Mouse (Mus musculus) left cerebral cortex, postnatal 25 days (tissue): Measurements from ENCODE around the gene Cyp26b1. TPM values are rescaled to one million over a fixed set of nuclear protein-coding genes. Genes with fewer than 3 reads are reported as not detected.

ENCODE experiments used
- DNase-seq, 2 experiments: peaks; one replicate each; pipeline ENCODE4 v3.0.0; 2022; ENCODE audit warnings: low spot score in 2 of 2, mixed read lengths in 1 of 2
- intact Hi-C: fragments of 180-260 bp; cut with DNase I; formaldehyde crosslinking; loops from one replicate; pipeline ENCODE4 v1.15.1; 2025
- total RNA-seq, 2 experiments: library from RNA; stranded (reverse); gene quantifications; 2 replicates each; pipeline ENCODE4 v1.2.3; 2021

Gene Cyp26b1
- total RNA-seq, 2 experiments from 2014 or later = 10.1 TPM

DNA sequence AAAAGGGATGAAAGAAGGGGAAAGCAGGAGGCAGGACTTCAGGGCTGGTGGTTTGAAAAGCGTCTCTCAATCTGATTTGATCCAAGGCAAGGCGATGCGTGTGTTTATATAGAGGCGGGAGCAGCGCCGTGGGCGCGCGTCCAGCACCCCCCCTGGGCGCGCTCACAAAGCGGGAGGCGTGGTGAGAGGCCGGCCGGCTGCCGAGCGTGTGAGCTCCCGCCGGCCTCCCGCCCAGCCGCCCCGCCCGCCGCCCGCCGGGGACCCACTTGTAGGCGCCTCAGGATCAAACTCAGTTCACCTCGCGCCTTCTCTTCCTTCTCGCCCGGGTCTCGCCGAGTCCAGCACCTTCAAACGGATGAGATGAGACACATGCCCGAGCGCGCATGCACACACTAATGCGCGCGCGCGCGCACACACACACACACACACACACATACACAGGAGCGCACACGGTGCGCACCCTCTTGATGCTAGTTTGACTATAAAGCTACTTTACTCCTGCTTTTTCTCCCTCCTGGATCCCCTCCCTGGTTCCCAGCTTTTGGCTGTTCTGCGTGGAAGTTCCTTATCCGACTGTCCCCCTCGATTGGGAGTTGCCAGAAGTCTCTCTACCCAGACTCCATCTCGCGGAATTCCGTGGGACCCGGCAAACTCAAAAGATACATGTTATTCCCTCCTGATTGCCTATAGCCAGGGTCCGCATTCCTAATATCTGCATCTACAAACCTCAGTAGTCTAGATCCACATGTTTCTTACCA lies 4.6 kb downstream of the Cyp26b1 start:
- DNase-seq = peak; percentile 15 to 21

DNA sequence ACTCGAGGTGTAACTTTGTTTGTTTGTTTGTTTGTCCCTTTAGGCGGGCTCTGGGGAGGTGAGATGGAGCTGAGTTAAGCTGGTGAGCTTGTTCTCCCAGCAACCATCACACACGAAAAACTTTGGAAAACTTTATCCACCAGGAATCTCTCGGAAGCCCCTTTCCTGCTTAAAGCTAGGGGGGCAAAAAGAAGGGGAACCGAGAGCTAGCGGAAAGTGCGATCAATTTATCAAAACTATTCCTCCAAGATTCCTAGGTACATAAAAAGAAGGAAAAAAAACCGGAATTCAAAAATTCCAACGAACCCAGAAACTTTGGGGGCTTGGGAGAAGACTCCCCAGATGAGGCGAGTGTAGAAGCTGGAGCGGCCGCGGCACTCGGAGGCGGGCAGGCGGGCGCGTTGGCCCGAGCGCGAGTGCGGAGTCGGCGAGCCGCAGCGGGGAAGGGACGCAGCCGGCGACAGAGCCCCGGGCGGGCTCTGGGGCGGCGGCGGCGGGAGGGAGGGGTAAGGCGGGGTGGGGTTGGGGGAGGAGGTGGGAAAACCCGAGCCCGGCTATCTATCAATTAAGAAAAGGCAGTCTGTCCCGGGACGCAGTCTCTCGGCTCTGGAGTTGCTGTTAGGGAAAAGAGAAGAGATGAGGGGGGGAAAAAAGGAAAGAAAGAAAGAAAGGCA lies 5.3 kb downstream of the Cyp26b1 start:
- intact Hi-C loops = loop anchor here (10.0 kb wide), 1 partner anchor 874 kb away; the partner anchor contains the start of gene Vax2
- DNase-seq = no peak

More for the DNA sequence above, 4.6 kb downstream of the Cyp26b1 start:
- intact Hi-C loops = loop anchor here (10.0 kb wide), 1 partner anchor 874 kb away; the partner anchor contains the start of gene Vax2

DNA sequence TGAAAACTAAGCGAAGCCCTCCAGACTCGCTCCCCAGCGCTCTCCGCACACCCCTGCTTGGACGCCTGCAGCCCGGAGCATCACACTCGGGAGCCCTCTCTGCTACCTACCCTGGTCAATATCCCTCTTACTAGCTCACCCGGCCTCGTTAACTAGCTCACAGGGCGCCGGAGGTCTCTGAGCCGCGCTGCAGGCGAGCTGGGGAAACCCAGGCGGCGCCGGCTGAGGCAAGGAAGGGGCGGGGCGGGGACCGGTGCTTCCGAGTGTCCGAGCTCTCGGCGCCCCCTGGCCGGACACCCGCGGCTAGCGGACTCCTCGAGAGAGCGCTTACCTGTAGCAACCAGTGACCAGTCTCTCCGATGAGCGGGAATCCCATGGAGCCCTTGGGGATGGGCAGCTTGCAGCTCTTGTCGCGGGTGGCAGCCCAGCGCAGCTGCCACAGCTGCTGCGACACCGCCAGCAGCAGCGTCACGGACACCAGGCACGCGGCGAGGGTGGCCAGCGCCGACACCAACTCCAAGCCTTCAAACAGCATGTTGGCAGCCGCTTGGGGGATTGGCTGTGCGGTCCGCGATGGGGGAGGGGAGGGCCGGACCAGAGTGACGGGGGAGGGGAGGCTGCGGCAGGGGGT lies 6.1 kb downstream of the Cyp26b1 start:
- DNase-seq = peak in 1 of 2 experiments; percentile 10
- intact Hi-C loops = loop anchor here (2.0 to 10.0 kb wide), 2 partner anchors 161 to 873 kb away; partner anchors contain the start of gene Vax2

DNA sequence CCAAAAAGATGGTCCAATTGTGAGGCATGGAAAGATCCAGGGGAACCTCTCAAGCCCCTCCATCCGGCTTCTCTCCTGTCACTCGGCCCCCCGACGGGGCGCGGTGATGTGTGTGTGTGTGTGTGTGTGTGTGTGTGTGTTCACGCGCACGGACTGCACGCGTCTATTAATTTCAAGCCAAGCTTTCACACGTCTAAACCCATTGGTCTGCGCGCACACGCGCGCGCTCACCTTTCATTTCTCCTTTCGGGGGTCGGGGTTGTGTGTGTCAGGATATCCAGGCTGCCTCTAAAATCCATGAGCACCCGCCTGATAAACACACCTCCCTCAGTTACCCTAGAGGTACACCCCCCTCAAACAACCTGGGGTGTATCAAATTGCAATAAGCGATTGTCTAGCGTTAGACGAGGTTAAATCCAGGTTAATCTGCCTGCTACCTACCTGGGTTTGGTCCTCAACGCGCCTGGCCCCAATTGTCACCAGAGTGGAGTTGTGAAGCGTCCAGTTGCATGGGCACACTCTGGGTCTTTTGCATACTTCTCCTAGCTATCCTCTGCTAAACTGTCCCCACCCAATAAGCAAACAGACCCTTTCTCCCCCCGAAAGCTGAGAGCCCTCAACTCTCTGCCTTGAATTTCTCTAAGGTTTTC lies 7.0 kb downstream of the Cyp26b1 start:
- DNase-seq = no peak
- intact Hi-C loops = loop anchor here (2.0 to 10.0 kb wide), 2 partner anchors 160 to 872 kb away; partner anchors contain the start of gene Vax2

DNA sequence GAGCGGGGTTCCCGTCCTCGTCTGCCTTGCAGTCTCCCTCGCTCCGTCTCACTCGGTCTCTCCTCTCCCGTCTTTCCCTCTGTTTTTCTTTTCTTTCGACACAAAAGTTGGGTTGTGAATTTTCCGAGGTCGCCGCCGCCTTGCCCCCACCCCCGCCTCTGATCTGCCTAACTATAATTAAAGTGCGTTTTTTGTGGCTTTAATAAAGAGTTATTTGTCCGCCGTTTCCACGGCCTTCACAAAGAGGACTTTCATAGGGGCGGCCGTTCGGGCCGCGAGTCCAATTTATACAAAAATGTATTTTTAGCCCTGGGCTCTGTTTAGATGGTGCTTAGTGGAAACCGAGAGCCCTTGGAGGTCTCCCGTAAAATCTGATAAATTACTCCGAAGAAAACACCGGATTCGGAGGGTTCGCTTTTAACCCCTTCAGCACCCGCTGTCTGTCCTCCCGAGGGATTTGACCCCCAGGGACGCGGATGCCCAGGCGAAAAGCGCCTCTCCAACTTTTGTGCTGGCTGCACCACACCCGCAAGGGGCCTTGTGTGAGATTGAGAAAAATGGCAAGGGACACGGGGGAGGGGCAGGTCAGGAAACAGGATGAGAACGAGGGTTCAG lies 7.9 kb downstream of the Cyp26b1 start:
- DNase-seq = no peak
- intact Hi-C loops = loop anchor here (2.0 to 10.0 kb wide), 2 partner anchors 159 to 871 kb away; partner anchors contain the start of gene Vax2

DNA sequence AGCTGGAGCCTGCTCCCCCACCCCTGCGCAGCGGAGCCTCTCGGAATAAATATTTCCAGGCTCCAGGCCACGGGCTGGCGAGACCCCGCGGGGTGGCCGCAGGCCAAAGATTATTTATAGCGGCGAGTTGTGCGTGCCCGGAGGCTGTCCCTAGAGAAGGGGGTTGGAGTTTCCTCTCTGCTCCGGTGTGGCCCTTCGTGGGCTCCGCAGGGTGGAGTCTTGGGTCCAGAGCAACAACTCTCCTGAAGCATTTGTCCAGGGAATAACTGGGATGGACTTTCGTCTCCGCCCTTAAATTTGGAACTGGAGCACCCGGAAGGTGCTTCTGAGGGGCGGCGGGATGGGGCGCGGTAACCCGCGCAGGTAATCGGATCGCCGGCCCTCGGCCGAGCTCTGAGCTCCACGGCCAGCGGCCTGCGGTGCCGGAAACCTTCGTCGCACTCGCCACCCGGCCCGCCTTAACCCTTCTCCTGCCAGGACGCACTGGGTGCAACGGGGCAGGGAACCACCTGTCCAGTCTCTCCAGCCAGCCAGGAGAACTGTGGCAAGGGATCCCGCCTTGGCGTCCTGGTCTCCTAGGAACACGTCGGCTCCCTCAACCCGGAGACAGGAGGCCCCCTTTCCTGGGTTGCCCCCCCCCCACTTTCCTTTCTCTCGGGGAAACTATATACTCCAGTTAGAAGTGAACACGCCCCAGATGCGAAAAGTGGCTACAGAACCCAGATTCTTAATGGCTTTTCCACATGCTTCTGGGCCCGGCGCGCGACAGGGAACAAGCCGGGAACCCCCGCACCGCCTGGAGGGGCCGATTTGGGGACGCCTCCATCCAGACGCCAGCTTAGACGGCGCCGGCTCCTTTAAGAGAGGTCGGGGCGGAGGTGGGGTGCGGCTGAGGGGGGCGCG lies 8.7 kb downstream of the Cyp26b1 start:
- intact Hi-C loops = loop anchor here (10.0 kb wide), 1 partner anchor 870 kb away; the partner anchor contains the start of gene Vax2
- no peak for DNase-seq

DNA sequence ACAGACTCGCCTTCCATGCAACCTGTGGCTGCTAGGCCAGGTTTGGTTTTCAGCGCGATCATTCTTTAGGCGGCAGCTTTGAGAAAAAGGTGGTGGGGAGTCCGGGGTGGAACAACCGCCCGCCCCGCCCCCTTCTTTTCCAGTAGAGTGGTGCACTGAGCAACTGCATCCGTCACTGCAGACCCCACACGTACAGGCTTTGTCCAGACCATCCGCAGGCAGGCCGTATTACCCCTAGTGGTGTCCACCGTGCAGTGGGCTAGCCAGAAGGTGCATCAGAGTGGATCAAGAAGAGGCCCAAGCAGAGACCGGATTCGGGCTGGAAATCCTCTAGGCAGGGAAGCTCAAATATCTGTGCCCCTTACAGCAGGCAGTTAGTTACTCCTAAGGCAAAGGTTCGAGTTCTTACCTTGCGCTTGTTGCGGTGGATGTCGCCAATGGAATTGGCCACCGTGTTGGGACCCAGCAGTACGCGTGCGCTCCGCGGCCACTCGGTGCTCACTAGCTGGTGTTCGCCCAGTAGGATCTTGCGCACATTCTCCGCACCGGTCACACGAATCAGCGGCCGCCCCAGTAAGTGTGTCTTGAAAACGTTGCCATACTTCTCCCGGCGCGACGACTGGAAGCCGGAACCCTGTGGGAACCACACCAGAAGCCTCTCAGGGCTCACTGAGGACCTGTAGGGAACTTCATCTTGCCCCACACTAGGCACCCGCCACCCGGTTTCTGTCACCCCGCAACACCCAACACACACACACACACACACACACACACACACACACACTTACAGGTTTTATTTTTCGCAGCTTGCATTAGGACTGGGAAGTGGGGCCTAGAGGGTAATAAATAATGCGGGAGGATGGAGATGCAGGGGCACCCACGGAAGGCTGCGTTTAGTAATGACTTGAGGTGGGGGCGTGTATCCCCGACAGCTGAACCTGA lies 9.6 kb downstream of the Cyp26b1 start:
- DNase-seq = peak; percentile 19

DNA sequence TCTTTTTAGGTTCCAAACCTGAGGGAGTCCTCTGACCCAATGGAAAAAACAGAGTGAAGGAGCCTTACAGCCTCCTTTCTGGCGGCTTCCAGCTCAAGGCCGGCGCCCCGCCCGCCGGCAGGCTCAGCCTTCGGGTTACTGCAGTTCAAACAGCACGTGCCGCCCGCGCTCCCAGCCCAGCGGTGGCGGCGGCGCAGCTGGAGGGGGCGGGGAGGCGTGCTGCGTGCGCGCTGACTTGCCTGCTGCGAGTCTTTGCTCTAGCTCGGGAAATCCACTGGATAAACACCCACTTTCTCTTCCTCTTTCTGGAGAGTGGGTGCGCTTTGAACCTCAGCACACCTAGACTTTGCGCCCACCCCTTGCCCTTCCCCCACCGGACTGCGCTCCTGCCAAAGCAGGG lies 10.3 kb downstream of the Cyp26b1 start:
- intact Hi-C loops = loop anchor here (10.0 kb wide), 1 partner anchor 869 kb away; the partner anchor contains the start of gene Vax2

More for the DNA sequence above, 9.6 kb downstream of the Cyp26b1 start:
- intact Hi-C loops = loop anchor here (10.0 kb wide), 1 partner anchor 869 kb away; the partner anchor contains the start of gene Vax2

DNA sequence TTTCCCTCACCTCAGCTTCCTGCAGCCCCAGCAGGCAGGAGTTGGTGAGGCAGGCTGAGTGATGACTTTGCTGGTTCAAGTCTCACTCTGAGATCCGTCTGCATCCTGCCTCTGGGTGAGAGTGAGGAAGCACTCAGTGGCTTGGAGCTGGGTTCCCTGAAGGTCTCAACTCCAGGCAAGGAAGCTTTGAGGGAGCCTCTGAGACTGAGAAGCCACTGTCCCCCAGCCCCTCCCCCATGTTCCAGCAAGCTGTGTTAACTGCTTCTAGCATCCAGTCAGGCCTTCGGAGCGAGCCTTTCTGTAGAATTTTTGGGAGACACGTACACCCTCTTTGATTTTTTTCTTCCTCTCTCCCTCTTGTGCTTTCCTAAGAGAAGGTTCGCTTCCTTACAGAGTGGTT lies 10.9 kb downstream of the Cyp26b1 start:
- intact Hi-C loops = loop anchor here (10.0 kb wide), 1 partner anchor 868 kb away; the partner anchor contains the start of gene Vax2
- no peak for DNase-seq

More for the DNA sequence above, 10.3 kb downstream of the Cyp26b1 start:
- DNase-seq = peak; percentile 59 to 61

DNA sequence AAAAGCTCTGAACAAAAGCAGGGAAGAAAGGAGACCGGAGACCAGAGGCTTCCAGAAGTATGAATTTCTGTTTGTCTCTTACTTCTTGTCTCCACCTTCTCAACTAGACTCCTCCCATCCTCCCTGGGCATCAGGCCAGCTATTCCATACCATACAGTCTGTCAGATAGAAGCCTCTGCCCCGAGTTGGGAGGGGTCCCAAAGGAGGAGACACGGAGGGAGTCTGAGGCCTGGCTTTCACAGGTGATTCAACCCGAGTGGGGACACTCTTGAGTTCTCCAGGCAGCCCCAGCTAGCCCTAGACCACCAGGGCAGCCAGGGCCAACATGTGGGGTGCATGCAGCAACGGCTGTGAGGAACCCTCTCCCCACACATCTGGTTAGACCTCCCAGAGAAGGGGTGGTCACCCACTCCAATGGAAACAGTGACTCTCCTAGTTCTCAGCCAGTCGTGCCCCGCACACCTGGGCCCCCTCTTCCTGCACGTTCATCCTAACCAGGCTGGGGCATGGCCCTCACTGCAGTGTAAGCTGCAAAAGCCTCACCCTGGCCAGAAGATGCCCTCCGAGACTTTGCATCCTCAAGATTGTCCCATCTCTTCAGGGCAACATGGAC lies 11.8 kb downstream of the Cyp26b1 start:
- DNase-seq = no peak
- intact Hi-C loops = loop anchor here (10.0 kb wide), 1 partner anchor 867 kb away; the partner anchor contains the start of gene Vax2

DNA sequence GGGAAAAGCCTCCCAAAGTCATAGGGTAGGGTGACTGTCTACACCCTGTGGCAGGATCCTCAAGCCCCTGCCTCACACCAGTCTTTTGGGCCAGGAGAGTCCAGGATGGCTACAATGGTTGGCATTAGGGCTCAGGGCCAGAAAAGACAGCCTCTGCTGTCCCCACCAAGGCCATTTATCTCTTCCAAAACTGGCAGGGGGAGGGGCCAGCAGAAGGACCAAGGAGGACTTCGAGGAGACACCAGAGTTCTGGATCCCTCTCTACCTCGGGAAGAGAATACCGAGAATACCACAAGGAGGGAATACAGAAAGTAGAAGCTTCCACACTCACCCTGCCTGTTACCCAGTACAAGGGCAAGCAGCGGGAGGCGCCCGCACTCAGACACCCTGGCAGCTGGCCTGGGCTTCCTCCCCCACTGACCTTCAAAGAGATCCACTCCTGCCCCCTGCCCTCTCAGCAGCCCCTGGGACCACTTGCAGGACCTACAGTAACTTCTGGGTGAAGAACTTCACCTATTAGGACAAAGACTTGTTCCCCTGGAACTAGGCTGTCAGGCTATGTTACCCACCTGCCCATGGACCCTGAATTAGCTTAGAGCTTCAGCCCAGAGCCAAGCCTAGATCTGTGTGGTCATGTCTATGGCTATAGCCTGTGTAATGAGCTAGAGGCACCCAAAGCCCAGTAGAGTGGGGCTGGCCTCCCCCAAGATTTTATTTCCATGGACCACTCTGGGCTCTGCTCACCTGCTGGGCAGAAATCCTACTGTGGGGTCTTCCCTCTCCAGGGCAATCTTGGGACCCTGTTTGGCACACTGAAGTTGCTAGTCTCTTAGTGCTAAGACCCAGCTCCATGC lies 12.5 kb downstream of the Cyp26b1 start:
- intact Hi-C loops = loop anchor here (10.0 kb wide), 1 partner anchor 866 kb away; the partner anchor contains the start of gene Vax2
- DNase-seq = no peak

DNA sequence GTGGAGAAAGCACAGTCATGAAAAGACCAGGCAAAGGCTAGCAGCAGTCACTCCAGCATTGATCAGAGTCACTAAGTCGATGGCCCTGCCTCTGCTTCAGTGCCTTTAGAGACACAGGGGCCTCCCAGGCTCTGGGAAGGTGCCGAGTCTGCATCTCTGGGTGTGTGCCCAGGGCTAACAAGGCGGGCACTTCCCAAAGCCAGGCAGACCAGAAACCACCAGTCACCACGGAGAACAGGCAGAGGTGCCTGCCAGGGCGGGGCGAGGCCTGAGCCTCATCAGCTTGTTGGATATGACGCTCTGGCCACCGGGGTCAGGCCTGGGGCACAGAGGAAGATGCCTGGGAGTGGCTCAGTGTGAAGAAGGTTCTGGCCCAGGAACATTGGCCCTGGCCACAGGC lies 14.2 kb downstream of the Cyp26b1 start:
- no peak for DNase-seq
- intact Hi-C loops = no loop called here

DNA sequence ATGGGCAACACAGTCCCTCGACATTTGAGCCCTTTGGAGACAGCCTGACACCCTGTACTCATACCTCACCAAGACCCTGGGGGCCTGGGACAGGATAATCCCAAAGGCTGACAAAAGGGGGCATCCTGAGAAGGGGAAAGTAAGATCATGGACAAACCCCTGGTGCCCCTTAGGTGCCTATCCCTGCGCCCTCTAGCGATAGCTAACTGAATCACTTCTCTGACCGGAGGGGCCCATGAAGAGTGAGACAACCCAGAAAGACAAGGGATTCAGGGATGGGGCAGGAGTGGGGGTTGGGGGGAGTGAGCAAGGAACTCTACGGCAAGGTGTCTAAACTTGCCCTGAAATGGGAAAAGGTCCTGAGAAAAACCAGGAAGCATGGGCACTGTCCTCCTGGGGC lies 14.8 kb downstream of the Cyp26b1 start:
- DNase-seq = peak in 1 of 2 experiments; percentile 20
- intact Hi-C loops = no loop called here

DNA sequence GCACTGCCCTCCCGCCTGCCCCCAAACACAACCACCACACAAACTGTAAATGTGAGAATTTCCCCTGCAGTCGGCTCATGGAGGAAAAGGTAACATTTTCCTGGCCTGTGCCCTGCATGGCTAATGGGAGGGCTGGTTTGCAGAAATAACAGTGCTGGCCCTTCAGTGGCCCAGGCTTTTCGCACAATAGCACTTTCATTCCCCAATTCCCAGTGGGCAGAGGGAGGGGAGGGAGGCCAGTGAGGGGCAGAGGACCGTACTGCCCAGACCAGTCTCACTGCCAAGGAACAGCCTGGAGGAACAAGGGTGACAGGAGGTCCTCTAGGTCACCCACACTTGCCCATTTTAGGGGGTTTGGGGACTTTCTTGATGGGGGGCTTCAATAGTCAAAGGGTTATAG lies 15.8 kb downstream of the Cyp26b1 start:
- intact Hi-C loops = no loop called here
- no peak for DNase-seq

DNA sequence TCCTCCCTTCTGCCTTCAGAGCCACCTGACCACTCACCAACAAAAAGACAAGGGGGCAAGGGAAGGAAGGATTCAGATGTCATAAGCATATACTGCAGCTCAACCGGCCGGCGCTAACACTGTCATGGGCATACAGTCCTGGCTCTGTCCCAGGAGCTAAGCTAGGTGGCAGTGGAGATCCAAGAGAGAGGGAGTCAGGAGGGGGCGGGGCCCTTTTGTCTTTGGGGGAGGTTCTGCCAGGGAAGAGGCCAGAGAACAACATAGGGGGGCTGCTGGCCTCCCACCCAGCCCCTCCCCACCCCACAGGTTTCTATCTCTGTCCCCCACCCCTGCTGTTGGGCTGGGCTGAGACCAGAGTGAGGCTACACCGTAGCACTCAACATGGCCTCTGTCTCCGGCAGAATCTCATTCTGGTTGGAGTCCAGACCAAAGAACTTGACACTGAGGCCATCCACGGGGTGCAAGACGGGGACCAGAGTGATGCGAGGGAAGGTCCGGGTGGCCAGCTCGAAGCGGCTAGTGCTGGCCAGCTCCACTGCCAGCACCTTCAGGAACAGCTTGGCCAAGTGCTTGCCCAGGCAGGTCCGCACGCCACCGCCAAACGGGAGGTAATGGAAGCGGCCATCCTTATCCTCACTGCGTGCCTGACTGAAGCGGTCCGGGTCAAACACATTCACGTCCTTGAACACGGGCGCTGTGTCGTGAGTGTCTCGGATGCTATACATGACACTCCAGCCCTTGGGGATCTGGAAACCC lies 19.6 kb downstream of the Cyp26b1 start:
- intact Hi-C loops = no loop called here
- no peak for DNase-seq
